Mouse (Mus musculus) myocyte (in vitro differentiated cells): ENCODE results near the gene Tbl2. TPM values are rescaled to one million over a fixed set of nuclear protein-coding genes. Genes with fewer than 3 reads are reported as not detected.

Source experiments
- H3K27me3 ChIP-seq: one replicate; pipeline ENCODE4 v1.6.1; 2011; ENCODE audit not compliant: control insufficient read depth, insufficient read depth, insufficient read length
- H3K36me3 ChIP-seq: one replicate; pipeline ENCODE4 v1.6.1; 2011; ENCODE audit not compliant: control insufficient read depth, insufficient read depth
- H3K4me2 ChIP-seq: one replicate; pipeline ENCODE4 v1.6.1; 2011; ENCODE audit warnings: low read depth, control low read depth
- H3K4me3 ChIP-seq: one replicate; pipeline ENCODE4 v1.5.1; 2011; ENCODE audit warnings: mild to moderate bottlenecking, control low read depth, moderate library complexity
- H3K79me2 ChIP-seq: one replicate; pipeline ENCODE4 v1.6.1; 2011; ENCODE audit not compliant: control insufficient read depth, insufficient read depth
- H3ac ChIP-seq: one replicate; pipeline ENCODE4 v1.6.1; 2011; ENCODE audit not compliant: control insufficient read depth, insufficient read length
- CEBPB ChIP-seq: IDR thresholded peaks from 2 replicates; pipeline ENCODE4 v1.6.1; 2011; ENCODE audit warnings: mild to moderate bottlenecking, moderate library complexity; ENCODE audit not compliant: poor library complexity, insufficient read depth, severe bottlenecking
- E2F4 ChIP-seq: IDR thresholded peaks from one replicate; pipeline ENCODE4 v1.6.1; 2011; ENCODE audit warnings: mild to moderate bottlenecking, control low read depth, moderate library complexity; ENCODE audit not compliant: insufficient read depth
- MAX ChIP-seq: IDR thresholded peaks from one replicate; pipeline ENCODE4 v1.6.1; 2011; ENCODE audit warnings: low read depth, mild to moderate bottlenecking, control low read depth
- MYOD1 ChIP-seq, 3 experiments: IDR thresholded peaks; one replicate each; pipeline ENCODE4 v1.6.1; 2011; ENCODE audit warnings: control low read depth in 2 of 3, low read depth in 2 of 3, mild to moderate bottlenecking in 2 of 3, moderate library complexity in 1 of 3; ENCODE audit not compliant: insufficient read length in 2 of 3, control insufficient read depth in 1 of 3
- MYOG ChIP-seq, 3 experiments: IDR thresholded peaks; one replicate each; pipeline ENCODE4 v1.6.1; 2011; ENCODE audit warnings: control low read depth in 2 of 3, low read depth in 2 of 3, mild to moderate bottlenecking in 2 of 3; ENCODE audit not compliant: insufficient read length in 2 of 3, control insufficient read depth in 1 of 3, insufficient read depth in 1 of 3
- POLR2A ChIP-seq: IDR thresholded peaks from one replicate; pipeline ENCODE4 v1.6.1; 2011; ENCODE audit warnings: low read depth, mild to moderate bottlenecking, control low read depth, moderate library complexity; ENCODE audit not compliant: insufficient read length
- POLR2AphosphoS2 ChIP-seq: IDR thresholded peaks from one replicate; pipeline ENCODE4 v1.6.1; 2011; ENCODE audit warnings: low read depth, control low read depth; ENCODE audit not compliant: insufficient read length
- REST ChIP-seq: IDR thresholded peaks from one replicate; pipeline ENCODE4 v1.6.1; 2011; ENCODE audit warnings: mild to moderate bottlenecking, control low read depth, moderate library complexity; ENCODE audit not compliant: insufficient read depth, insufficient read length
- SRF ChIP-seq: IDR thresholded peaks from one replicate; pipeline ENCODE4 v1.6.1; 2011; ENCODE audit warnings: low read depth; ENCODE audit not compliant: control insufficient read depth, insufficient read length
- TCF12 ChIP-seq: IDR thresholded peaks from one replicate; pipeline ENCODE4 v1.6.1; 2011; ENCODE audit warnings: mild to moderate bottlenecking, control low read depth; ENCODE audit not compliant: poor library complexity, insufficient read depth, severe bottlenecking
- TCF3 ChIP-seq: IDR thresholded peaks from one replicate; pipeline ENCODE4 v1.6.1; 2011; ENCODE audit warnings: low read depth, control low read depth; ENCODE audit not compliant: insufficient read length
- USF1 ChIP-seq: IDR thresholded peaks from one replicate; pipeline ENCODE4 v1.6.1; 2011; ENCODE audit warnings: low read depth, mild to moderate bottlenecking, control low read depth, moderate library complexity
- polyA plus RNA-seq: library from polyadenylated mRNA; unstranded; fragments of >200 nt; fragmentation: generic; extraction: Trizol; gene quantifications from one replicate; pipeline ENCODE4 v1.2.1, GENCODE M21; 2012; ENCODE audit warnings: missing spikeins

The Tbl2 gene
- polyA plus RNA-seq, 1 experiment, result 17.1 TPM

- peak overlapping the region; percentile 51 for H3ac ChIP-seq
- peaks cover 19% of the 10 kb centered on the region for H3K79me2 ChIP-seq
- no peaks in the 10 kb centered on the region for H3K36me3 ChIP-seq
- peak; percentile 50 for TF ChIP-seq POLR2A
- TF ChIP-seq USF1, result no peak
- TF ChIP-seq MYOD1 (IDR thresholded peaks at IDR 0.05; ENCODE audit: control insufficient read depth in 1 of 3, insufficient read length in 2 of 3, low read depth in 2 of 3), result no peak
- no peak for TF ChIP-seq E2F4
- peak; percentile 20 for TF ChIP-seq POLR2AphosphoS2
- TF ChIP-seq MYOG (IDR thresholded peaks at IDR 0.05; ENCODE audit: control insufficient read depth in 1 of 3, insufficient read depth in 1 of 3, insufficient read length in 2 of 3, low read depth in 2 of 3), result no peak
- TF ChIP-seq SRF, result no peak
- H3K27me3 ChIP-seq, result peaks cover 8% of the 10 kb centered on the region
- peak overlapping the region; percentile 75 for H3K4me2 ChIP-seq
- H3K4me3 ChIP-seq, result peak overlapping the region; percentile 65
Observed at GRCm38 (mm10) chr5:135148715-135149052, 773 bp upstream of the Tbl2 start.

GRCm38 (mm10) chr5:135149820-135150178 is 342 bp downstream of the Tbl2 start:
- Histone ChIP-seq H3K27me3 (no peaks in the 10 kb centered on the region), H3ac (peak overlapping the region; percentile 51), H3K36me3 (peaks cover 5% of the 10 kb centered on the region), H3K4me2 (peak overlapping the region; percentile 81), H3K4me3 (peak overlapping the region; percentile 65), H3K79me2 (peaks cover 19% of the 10 kb centered on the region)
- TF ChIP-seq USF1, result no peak
- no peak for TF ChIP-seq TCF3
- no peak for TF ChIP-seq POLR2A
- no peak for TF ChIP-seq MYOD1 (IDR thresholded peaks at IDR 0.05; ENCODE audit: control insufficient read depth in 1 of 3, insufficient read length in 2 of 3, low read depth in 2 of 3)
- TF ChIP-seq MYOG (IDR thresholded peaks at IDR 0.05; ENCODE audit: control insufficient read depth in 1 of 3, insufficient read depth in 1 of 3, insufficient read length in 2 of 3, low read depth in 2 of 3), result no peak
- TF ChIP-seq POLR2AphosphoS2, result no peak
- TF ChIP-seq TCF12, result no peak
- no peak for TF ChIP-seq CEBPB
- TF ChIP-seq MAX, result no peak
- no peak for TF ChIP-seq SRF

GRCm38 (mm10) chr5:135156496-135156895 is 7.0 kb downstream of the Tbl2 start:
- peaks cover 22% of the 10 kb centered on the region for H3K36me3 ChIP-seq
- H3K4me3 ChIP-seq, result no peak overlapping the region
- peaks cover 7% of the 10 kb centered on the region for H3K79me2 ChIP-seq
- no peak overlapping the region for H3ac ChIP-seq
- TF ChIP-seq CEBPB (no peak), USF1 (no peak), MAX (no peak), SRF (no peak), MYOG (IDR thresholded peaks at IDR 0.05; ENCODE audit: control insufficient read depth in 1 of 3, insufficient read depth in 1 of 3, insufficient read length in 2 of 3, low read depth in 2 of 3) (no peak), TCF12 (no peak), MYOD1 (IDR thresholded peaks at IDR 0.05; ENCODE audit: control insufficient read depth in 1 of 3, insufficient read length in 2 of 3, low read depth in 2 of 3) (no peak), TCF3 (no peak), E2F4 (no peak), REST (no peak), POLR2AphosphoS2 (no peak), POLR2A (no peak)
- H3K4me2 ChIP-seq, result no peak overlapping the region
- H3K27me3 ChIP-seq, result no peaks in the 10 kb centered on the region

GRCm38 (mm10) chr5:135161221-135161620 is 11.8 kb downstream of the Tbl2 start:
- H3ac ChIP-seq, result no peak overlapping the region
- no peaks in the 10 kb centered on the region for H3K79me2 ChIP-seq
- peaks cover 16% of the 10 kb centered on the region for H3K36me3 ChIP-seq
- no peak overlapping the region for H3K4me3 ChIP-seq
- H3K27me3 ChIP-seq, result no peaks in the 10 kb centered on the region
- no peak for TF ChIP-seq MAX
- no peak for TF ChIP-seq MYOD1 (IDR thresholded peaks at IDR 0.05; ENCODE audit: control insufficient read depth in 1 of 3, insufficient read length in 2 of 3, low read depth in 2 of 3)
- no peak for TF ChIP-seq SRF
- no peak for TF ChIP-seq CEBPB
- no peak for TF ChIP-seq E2F4
- TF ChIP-seq TCF3, result no peak
- TF ChIP-seq REST, result no peak
- H3K4me2 ChIP-seq, result no peak overlapping the region

GRCm38 (mm10) chr5:135161650-135162049 is 12.2 kb downstream of the Tbl2 start:
- Histone ChIP-seq H3K4me2 (no peak overlapping the region), H3K27me3 (no peaks in the 10 kb centered on the region), H3K4me3 (no peak overlapping the region), H3K36me3 (peaks cover 12% of the 10 kb centered on the region), H3ac (no peak overlapping the region), H3K79me2 (no peaks in the 10 kb centered on the region)
- TF ChIP-seq MYOG (IDR thresholded peaks at IDR 0.05; ENCODE audit: control insufficient read depth in 1 of 3, insufficient read depth in 1 of 3, insufficient read length in 2 of 3, low read depth in 2 of 3) (no peak), POLR2A (no peak), TCF3 (no peak), REST (no peak), E2F4 (no peak), USF1 (no peak), MAX (no peak)
